Mouse (Mus musculus) bone marrow, adult 2 months (tissue): ENCODE data around the gene Zfp800. TPM values are rescaled to one million over a fixed set of nuclear protein-coding genes. Genes with fewer than 3 reads are reported as not detected.

Experiments used
- H3K27ac ChIP-seq: fragments of 200-500 bp; 2 replicates; pipeline ENCODE4 v1.5.1; 2012; ENCODE audit warnings: low read depth, mild to moderate bottlenecking, control low read depth, inconsistent platforms, low read length; ENCODE audit not compliant: control insufficient read depth, poor library complexity, insufficient read depth
- H3K4me1 ChIP-seq: fragments of 200-500 bp; 2 replicates; pipeline ENCODE4 v1.6.1; 2011; ENCODE audit warnings: low read length; ENCODE audit not compliant: control insufficient read depth, insufficient read depth
- H3K4me3 ChIP-seq: fragments of 200-500 bp; replicated peaks from 2 replicates; pipeline ENCODE3; 2011; ENCODE audit warnings: mild to moderate bottlenecking, low read depth, low read length, control low read depth; ENCODE audit not compliant: control insufficient read depth
- CTCF ChIP-seq: fragments of 200-500 bp; IDR thresholded peaks from 2 replicates; pipeline ENCODE4 v1.5.1; 2011; ENCODE audit warnings: low read length, control low read depth; ENCODE audit not compliant: control insufficient read depth, insufficient read depth
- POLR2A ChIP-seq: fragments of 200-500 bp; IDR thresholded peaks from 2 replicates; pipeline ENCODE4 v1.6.1; 2011; ENCODE audit warnings: low read depth, mild to moderate bottlenecking, control low read depth, low read length, borderline replicate concordance; ENCODE audit not compliant: control insufficient read depth
- WGBS: fragments of 180-500 bp; shearing (Covaris S2); methylation state at CpG from one replicate; pipeline ENCODE4 v1.1.7; 2018; 5-methylcytosine and 5-hydroxymethylcytosine counted together
- polyA plus RNA-seq: library from polyadenylated mRNA; stranded (reverse); fragments of >200 nt; gene quantifications from 2 replicates; pipeline ENCODE4 v1.2.4, GENCODE M21; 2011; ENCODE audit warnings: low replicate concordance; ENCODE audit not compliant: missing spikeins, insufficient read depth, insufficient read length

Gene Zfp800
- polyA plus RNA-seq, 1 experiment: 10.0 TPM

GRCm38 (mm10) chr6:28416981-28417380, 19.2 kb upstream of the Zfp800 start:
- WGBS: 90% methylated on average over 4 of the region's 4 CpGs

GRCm38 (mm10) chr6:28411236-28411635, 13.4 kb upstream of the Zfp800 start:
- WGBS: 45% methylated on average over 2 of the region's 2 CpGs
- Histone ChIP-seq H3K27ac (no peak overlapping the region), H3K4me3 (no peak overlapping the region), H3K4me1 (no peaks in the 10 kb centered on the region; the same call in 1 of the 2 replicates)
- no peak for TF ChIP-seq POLR2A
- TF ChIP-seq CTCF: no peak

More at GRCm38 (mm10) chr6:28416981-28417380, 19.2 kb upstream of the Zfp800 start:
- H3K4me3 ChIP-seq: no peak overlapping the region
- TF ChIP-seq CTCF: no peak
- TF ChIP-seq POLR2A: no peak
- H3K4me1 ChIP-seq: no peaks in the 10 kb centered on the region; the same call in none of the 2 replicates
- no peak overlapping the region for H3K27ac ChIP-seq

- Histone ChIP-seq H3K4me1 (no peaks in the 10 kb centered on the region), H3K4me3 (no peak overlapping the region), H3K27ac (no peak overlapping the region)
- TF ChIP-seq POLR2A (no peak), CTCF (no peak)
- 35% methylated on average over 9 of the region's 9 CpGs for WGBS
These were observed 12.2 kb upstream of the Zfp800 start for GRCm38 (mm10) chr6:28410053-28410452.

- Histone ChIP-seq H3K27ac (no peak overlapping the region), H3K4me1 (no peaks in the 10 kb centered on the region; the same call in 1 of the 2 replicates), H3K4me3 (no peak overlapping the region)
- TF ChIP-seq POLR2A (no peak), CTCF (no peak)
- 89% methylated on average over 4 of the region's 4 CpGs for WGBS
These were observed 2.0 kb upstream of the Zfp800 start for GRCm38 (mm10) chr6:28399791-28400190.

- H3K4me1 ChIP-seq: no peaks in the 10 kb centered on the region; the same call in 1 of the 2 replicates
- no peak overlapping the region for H3K4me3 ChIP-seq
- 72% methylated on average over 3 of the region's 3 CpGs for WGBS
- TF ChIP-seq POLR2A: no peak
- peak; percentile 20; the same call in 1 of the 2 replicates for TF ChIP-seq CTCF
- H3K27ac ChIP-seq: no peak overlapping the region
These were observed 921 bp upstream of the Zfp800 start for GRCm38 (mm10) chr6:28398726-28399125.

GRCm38 (mm10) chr6:28396853-28397457, 850 bp downstream of the Zfp800 start:
- 1% methylated on average over 19 of the region's 19 CpGs for WGBS
- H3K4me1 ChIP-seq: no peaks in the 10 kb centered on the region; the same call in 1 of the 2 replicates

GRCm38 (mm10) chr6:28396051-28396852, 1.6 kb downstream of the Zfp800 start:
- WGBS: 38% methylated on average over 15 of the region's 15 CpGs
- no peaks in the 10 kb centered on the region; the same call in 1 of the 2 replicates for H3K4me1 ChIP-seq
- no peak overlapping the region for H3K27ac ChIP-seq
- TF ChIP-seq CTCF (no peak), POLR2A (no peak)
- no peak overlapping the region for H3K4me3 ChIP-seq

More at GRCm38 (mm10) chr6:28396853-28397457, 850 bp downstream of the Zfp800 start:
- TF ChIP-seq POLR2A (no peak), CTCF (no peak)
- Histone ChIP-seq H3K4me3 (peak overlapping the region; percentile 47), H3K27ac (no peak overlapping the region)

GRCm38 (mm10) chr6:28389038-28389437, 8.8 kb downstream of the Zfp800 start:
- Histone ChIP-seq H3K4me3 (no peak overlapping the region), H3K4me1 (no peaks in the 10 kb centered on the region), H3K27ac (no peak overlapping the region)
- WGBS: 85% methylated on average over 3 of the region's 3 CpGs
- no peak for TF ChIP-seq POLR2A
- TF ChIP-seq CTCF: no peak
